Mouse (Mus musculus) myocyte (in vitro differentiated cells): ENCODE measurements around the gene Wdr18. TPM values are rescaled to one million over a fixed set of nuclear protein-coding genes. Genes with fewer than 3 reads are reported as not detected.

ENCODE experiments used
- H3K27me3 ChIP-seq: one replicate; pipeline ENCODE4 v1.6.1; 2011; ENCODE audit not compliant: control insufficient read depth, insufficient read depth, insufficient read length
- H3K36me3 ChIP-seq: one replicate; pipeline ENCODE4 v1.6.1; 2011; ENCODE audit not compliant: control insufficient read depth, insufficient read depth
- H3K4me2 ChIP-seq: one replicate; pipeline ENCODE4 v1.6.1; 2011; ENCODE audit warnings: low read depth, control low read depth
- H3K4me3 ChIP-seq: one replicate; pipeline ENCODE4 v1.5.1; 2011; ENCODE audit warnings: mild to moderate bottlenecking, control low read depth, moderate library complexity
- H3K79me2 ChIP-seq: one replicate; pipeline ENCODE4 v1.6.1; 2011; ENCODE audit not compliant: control insufficient read depth, insufficient read depth
- H3ac ChIP-seq: one replicate; pipeline ENCODE4 v1.6.1; 2011; ENCODE audit not compliant: control insufficient read depth, insufficient read length
- CEBPB ChIP-seq: IDR thresholded peaks from 2 replicates; pipeline ENCODE4 v1.6.1; 2011; ENCODE audit warnings: mild to moderate bottlenecking, moderate library complexity; ENCODE audit not compliant: poor library complexity, insufficient read depth, severe bottlenecking
- E2F4 ChIP-seq: IDR thresholded peaks from one replicate; pipeline ENCODE4 v1.6.1; 2011; ENCODE audit warnings: mild to moderate bottlenecking, control low read depth, moderate library complexity; ENCODE audit not compliant: insufficient read depth
- MAX ChIP-seq: IDR thresholded peaks from one replicate; pipeline ENCODE4 v1.6.1; 2011; ENCODE audit warnings: low read depth, mild to moderate bottlenecking, control low read depth
- MYOD1 ChIP-seq, 3 experiments: IDR thresholded peaks; one replicate each; pipeline ENCODE4 v1.6.1; 2011; ENCODE audit warnings: control low read depth in 2 of 3, low read depth in 2 of 3, mild to moderate bottlenecking in 2 of 3, moderate library complexity in 1 of 3; ENCODE audit not compliant: insufficient read length in 2 of 3, control insufficient read depth in 1 of 3
- MYOG ChIP-seq, 3 experiments: IDR thresholded peaks; one replicate each; pipeline ENCODE4 v1.6.1; 2011; ENCODE audit warnings: control low read depth in 2 of 3, low read depth in 2 of 3, mild to moderate bottlenecking in 2 of 3; ENCODE audit not compliant: insufficient read length in 2 of 3, control insufficient read depth in 1 of 3, insufficient read depth in 1 of 3
- POLR2A ChIP-seq: IDR thresholded peaks from one replicate; pipeline ENCODE4 v1.6.1; 2011; ENCODE audit warnings: low read depth, mild to moderate bottlenecking, control low read depth, moderate library complexity; ENCODE audit not compliant: insufficient read length
- POLR2AphosphoS2 ChIP-seq: IDR thresholded peaks from one replicate; pipeline ENCODE4 v1.6.1; 2011; ENCODE audit warnings: low read depth, control low read depth; ENCODE audit not compliant: insufficient read length
- REST ChIP-seq: IDR thresholded peaks from one replicate; pipeline ENCODE4 v1.6.1; 2011; ENCODE audit warnings: mild to moderate bottlenecking, control low read depth, moderate library complexity; ENCODE audit not compliant: insufficient read depth, insufficient read length
- SRF ChIP-seq: IDR thresholded peaks from one replicate; pipeline ENCODE4 v1.6.1; 2011; ENCODE audit warnings: low read depth; ENCODE audit not compliant: control insufficient read depth, insufficient read length
- TCF12 ChIP-seq: IDR thresholded peaks from one replicate; pipeline ENCODE4 v1.6.1; 2011; ENCODE audit warnings: mild to moderate bottlenecking, control low read depth; ENCODE audit not compliant: poor library complexity, insufficient read depth, severe bottlenecking
- TCF3 ChIP-seq: IDR thresholded peaks from one replicate; pipeline ENCODE4 v1.6.1; 2011; ENCODE audit warnings: low read depth, control low read depth; ENCODE audit not compliant: insufficient read length
- USF1 ChIP-seq: IDR thresholded peaks from one replicate; pipeline ENCODE4 v1.6.1; 2011; ENCODE audit warnings: low read depth, mild to moderate bottlenecking, control low read depth, moderate library complexity
- polyA plus RNA-seq: library from polyadenylated mRNA; unstranded; fragments of >200 nt; fragmentation: generic; extraction: Trizol; gene quantifications from one replicate; pipeline ENCODE4 v1.2.1, GENCODE M21; 2012; ENCODE audit warnings: missing spikeins

Gene Wdr18
- polyA plus RNA-seq, 1 experiment = 35.1 TPM

- peaks cover 4% of the 10 kb centered on the region for H3K79me2 ChIP-seq
- H3K36me3 ChIP-seq = peaks cover 5% of the 10 kb centered on the region
- no peaks in the 10 kb centered on the region for H3K27me3 ChIP-seq
- H3K4me3 ChIP-seq = no peak overlapping the region
- TF ChIP-seq MYOD1 (IDR thresholded peaks at IDR 0.05; ENCODE audit: control insufficient read depth in 1 of 3, insufficient read length in 2 of 3, low read depth in 2 of 3) (no peak), CEBPB (no peak), TCF12 (no peak), MYOG (IDR thresholded peaks at IDR 0.05; ENCODE audit: control insufficient read depth in 1 of 3, insufficient read depth in 1 of 3, insufficient read length in 2 of 3, low read depth in 2 of 3) (no peak), TCF3 (no peak), POLR2A (no peak), E2F4 (no peak)
- no peak overlapping the region for H3K4me2 ChIP-seq
- no peak overlapping the region for H3ac ChIP-seq
Measured at GRCm38 (mm10) chr10:79930826-79931186, 29.1 kb upstream of the Wdr18 start.

GRCm38 (mm10) chr10:79931797-79932196 is 28.2 kb upstream of the Wdr18 start:
- H3K4me3 ChIP-seq = no peak overlapping the region
- peaks cover 4% of the 10 kb centered on the region for H3K79me2 ChIP-seq
- no peak for TF ChIP-seq E2F4
- H3K36me3 ChIP-seq = peaks cover 5% of the 10 kb centered on the region
- H3ac ChIP-seq = no peak overlapping the region
- H3K27me3 ChIP-seq = no peaks in the 10 kb centered on the region
- H3K4me2 ChIP-seq = no peak overlapping the region

- H3K79me2 ChIP-seq = peaks cover 4% of the 10 kb centered on the region
- TF ChIP-seq POLR2AphosphoS2 (no peak), MYOD1 (IDR thresholded peaks at IDR 0.05; ENCODE audit: control insufficient read depth in 1 of 3, insufficient read length in 2 of 3, low read depth in 2 of 3) (peak in 2 of 3 experiments; percentile 75 to 89), E2F4 (no peak), TCF3 (peak; percentile 88), USF1 (no peak), MYOG (IDR thresholded peaks at IDR 0.05; ENCODE audit: control insufficient read depth in 1 of 3, insufficient read depth in 1 of 3, insufficient read length in 2 of 3, low read depth in 2 of 3) (peak in 2 of 3 experiments; percentile 92 to 97), SRF (no peak), TCF12 (peak; percentile 83)
- H3K4me2 ChIP-seq = peak overlapping the region; percentile 34
- peaks cover 5% of the 10 kb centered on the region for H3K36me3 ChIP-seq
- H3K4me3 ChIP-seq = no peak overlapping the region
- no peaks in the 10 kb centered on the region for H3K27me3 ChIP-seq
- H3ac ChIP-seq = no peak overlapping the region
Measured at GRCm38 (mm10) chr10:79932736-79933135, 27.2 kb upstream of the Wdr18 start.

GRCm38 (mm10) chr10:79933145-79933679 is 26.7 kb upstream of the Wdr18 start:
- peaks cover 5% of the 10 kb centered on the region for H3K36me3 ChIP-seq
- TF ChIP-seq MYOG (IDR thresholded peaks at IDR 0.05; ENCODE audit: control insufficient read depth in 1 of 3, insufficient read depth in 1 of 3, insufficient read length in 2 of 3, low read depth in 2 of 3) = peak in 1 of 3 experiments; percentile 10
- no peak for TF ChIP-seq USF1
- TF ChIP-seq POLR2A = no peak
- H3K4me3 ChIP-seq = no peak overlapping the region

DNA sequence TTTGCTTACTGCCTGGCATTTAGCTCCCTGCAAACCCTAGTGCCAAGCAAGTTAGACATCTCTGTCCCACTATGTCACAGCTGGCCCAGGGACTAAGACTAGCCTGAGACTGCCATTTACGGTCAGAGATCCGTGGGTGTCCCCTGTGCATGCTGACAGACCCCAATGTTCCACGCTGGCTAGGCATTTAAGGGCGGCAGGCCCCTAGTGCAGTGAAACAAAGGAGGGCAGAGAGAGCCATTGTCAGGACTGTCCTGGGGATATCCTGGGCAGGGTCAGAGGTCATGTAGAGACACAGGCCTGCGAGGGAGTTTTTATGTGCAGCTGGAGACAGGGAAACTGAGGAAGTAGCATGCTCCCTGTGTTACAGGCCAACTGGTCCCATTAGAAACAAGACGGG is 26.1 kb upstream of the Wdr18 start:
- Histone ChIP-seq H3ac (no peak overlapping the region), H3K79me2 (no peaks in the 10 kb centered on the region), H3K27me3 (no peaks in the 10 kb centered on the region), H3K36me3 (peaks cover 5% of the 10 kb centered on the region), H3K4me2 (peak overlapping the region; percentile 51), H3K4me3 (no peak overlapping the region)
- no peak for TF ChIP-seq USF1
- no peak for TF ChIP-seq MAX
- no peak for TF ChIP-seq REST
- TF ChIP-seq CEBPB = no peak
- TF ChIP-seq E2F4 = no peak
- TF ChIP-seq MYOG (IDR thresholded peaks at IDR 0.05; ENCODE audit: control insufficient read depth in 1 of 3, insufficient read depth in 1 of 3, insufficient read length in 2 of 3, low read depth in 2 of 3) = no peak
- TF ChIP-seq SRF = no peak
- no peak for TF ChIP-seq TCF12
- TF ChIP-seq POLR2A = no peak
- no peak for TF ChIP-seq POLR2AphosphoS2
- TF ChIP-seq MYOD1 (IDR thresholded peaks at IDR 0.05; ENCODE audit: control insufficient read depth in 1 of 3, insufficient read length in 2 of 3, low read depth in 2 of 3) = no peak
- no peak for TF ChIP-seq TCF3

More at GRCm38 (mm10) chr10:79933145-79933679, 26.7 kb upstream of the Wdr18 start:
- H3K79me2 ChIP-seq = peaks cover under 1% of the 10 kb centered on the region
- H3K27me3 ChIP-seq = no peaks in the 10 kb centered on the region
- no peak overlapping the region for H3ac ChIP-seq
- peak overlapping the region; percentile 34 for H3K4me2 ChIP-seq
